Mouse (Mus musculus) adrenal gland, adult 18-20 months (tissue): ENCODE data around the gene Mum1. TPM values are rescaled to one million over a fixed set of nuclear protein-coding genes. Genes with fewer than 3 reads are reported as not detected.

Experiments used
- microRNA-seq, 2 experiments: library from miRNA; unstranded; fragments of <30 nt; microRNA quantifications; one replicate each; pipeline ENCODE4 v1.2.0; 2021; ENCODE audit warnings: borderline number of aligned reads in 2 of 2
- total RNA-seq, 2 experiments: library from RNA; stranded (reverse); gene quantifications; 1 replicate in 1 of 2; 2 replicates in 1 of 2; pipeline ENCODE4 v1.2.3; 2021

Gene Mum1
- total RNA-seq, 2 experiments from 2014 or later = 17.4 to 18.4 TPM

Small RNA genes within 50 kb of the gene (microRNA-seq; reads per million reads assigned to microRNA genes)
- gene Mir6911 = 0 to 0.47 reads per million in 2 experiments

Other genes with a start within 250 kb of the Mum1 start
- gene Tmem259, start 242.1 kb upstream of the Mum1 start, total RNA-seq = 100 to 1,000 TPM; 140 to 144 TPM
- 10 to 100 TPM; 28.5 to 49.0 TPM for gene Cnn2, start 237.8 kb upstream of the Mum1 start, total RNA-seq
- gene Abca7, start 229.9 kb upstream of the Mum1 start, total RNA-seq = 10 to 100 TPM; 20.6 to 22.3 TPM
- gene Arhgap45, start 209.8 kb upstream of the Mum1 start, total RNA-seq = 1 to 10 TPM; 5.5 to 7.3 TPM
- gene Polr2e, start 186.6 kb upstream of the Mum1 start, total RNA-seq = 10 to 100 TPM; 86.3 to 94.3 TPM
- gene Gpx4, start 179.3 kb upstream of the Mum1 start, total RNA-seq = 1,000 to 10,000 TPM; 1,091 to 1,886 TPM
- 10 to 100 TPM; 31.0 to 41.4 TPM for gene Sbno2, start 120.9 kb upstream of the Mum1 start, total RNA-seq
- gene Stk11, start 110.6 kb upstream of the Mum1 start, total RNA-seq = 100 to 1,000 TPM; 154 to 158 TPM
- 1,000 to 10,000 TPM in 1 of 2 experiments, 100 to 1,000 TPM in 1; 593 to 1,133 TPM for gene Atp5d, start 87.8 kb upstream of the Mum1 start, total RNA-seq
- 100 to 1,000 TPM; 129 to 266 TPM for gene Cbarp, start 85.6 kb upstream of the Mum1 start, total RNA-seq
- gene Midn, start 78.2 kb upstream of the Mum1 start, total RNA-seq = 10 to 100 TPM; 64.8 to 82.0 TPM
- gene Cirbp, start 60.4 kb upstream of the Mum1 start, total RNA-seq = 10 to 100 TPM; 34.7 to 46.3 TPM
- gene 1600002K03Rik, start 53.5 kb upstream of the Mum1 start, total RNA-seq = 10 to 100 TPM; 14.7 to 16.6 TPM
- 1 to 10 TPM; 1.3 to 2.1 TPM for gene Efna2, start 47.0 kb upstream of the Mum1 start, total RNA-seq
- gene Ndufs7, start 22.7 kb downstream of the Mum1 start, total RNA-seq = 100 to 1,000 TPM; 294 to 370 TPM
- gene Gamt, start 34.6 kb downstream of the Mum1 start, total RNA-seq = 100 to 1,000 TPM; 146 to 236 TPM
- gene Dazap1, start 35.1 kb downstream of the Mum1 start, total RNA-seq = 100 to 1,000 TPM in 1 of 2 experiments, 10 to 100 TPM in 1; 90.2 to 100 TPM
- 1,000 to 10,000 TPM; 1,162 to 1,195 TPM for gene Rps15, start 66.0 kb downstream of the Mum1 start, total RNA-seq
- gene Apc2, start 69.5 kb downstream of the Mum1 start, total RNA-seq = 1 to 10 TPM; 1.8 to 2.0 TPM
- gene 2310011J03Rik, start 94.1 kb downstream of the Mum1 start, total RNA-seq = 10 to 100 TPM; 25.0 to 28.9 TPM
- gene Pcsk4, start 103.1 kb downstream of the Mum1 start, total RNA-seq = 1 to 10 TPM; 1.6 to 3.1 TPM
- 10 to 100 TPM; 10.2 to 20.8 TPM for gene Reep6, start 103.5 kb downstream of the Mum1 start, total RNA-seq
- gene Adamtsl5, start 122.0 kb downstream of the Mum1 start, total RNA-seq = 10 to 100 TPM in 1 of 2 experiments, 1 to 10 TPM in 1; 5.1 to 11.5 TPM
- gene Plk5, start 130.0 kb downstream of the Mum1 start, total RNA-seq = under 1 TPM; 0.19 to 0.27 TPM
- gene Mex3d, start 161.2 kb downstream of the Mum1 start, total RNA-seq = 10 to 100 TPM; 16.6 to 18.0 TPM
- 100 to 1,000 TPM; 137 to 157 TPM for gene Mbd3, start 173.1 kb downstream of the Mum1 start, total RNA-seq
- 1,000 to 10,000 TPM in 1 of 2 experiments, 100 to 1,000 TPM in 1; 797 to 1,071 TPM for gene Uqcr11, start 180.4 kb downstream of the Mum1 start, total RNA-seq
- gene Tcf3, start 207.2 kb downstream of the Mum1 start, total RNA-seq = 10 to 100 TPM; 32.9 to 44.2 TPM